Mouse (Mus musculus) WW6 (cell line): ENCODE measurements at regions not wholly inside any gene's neighbourhood (a gene's known extent, or its start where the extent isn't known, plus 50 kb on each side); places are given as distances from the start of the nearest gene placed in this dataset.
A peak's percentile ranks its signal among the peaks of the same experiment; 100 is the strongest.
"Not testable (repeated sequence)": the region's sequence is repeated elsewhere in the genome, so short reads cannot be mapped to it uniquely, and the experiment has no call there.

Experiments used
- DNase-seq: peaks from one replicate; pipeline ENCODE4 v3.0.0-alpha.2; 2013; ENCODE audit warnings: low read depth, low spot score

DNA sequence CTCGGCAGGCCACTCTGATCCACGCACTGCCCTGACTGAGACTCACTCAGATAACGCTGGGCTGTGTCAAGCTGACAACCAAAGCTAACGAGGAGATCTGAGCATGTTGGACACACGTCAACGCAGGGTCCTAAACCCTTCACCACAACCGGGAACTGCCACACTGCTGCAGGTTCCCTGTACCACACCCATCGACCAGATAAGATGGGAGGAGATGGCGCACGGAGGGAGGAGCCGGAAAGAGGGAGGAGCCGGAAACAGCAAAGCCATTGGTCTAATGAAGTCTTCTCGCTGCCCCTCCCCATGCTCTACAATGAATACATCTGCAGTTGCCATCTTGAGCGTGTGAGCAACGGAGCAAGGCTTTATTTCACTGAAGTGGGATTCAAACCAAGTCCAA lies 182.9 kb upstream of the Rpl38 start:
- DNase-seq = peak; percentile 70

DNA sequence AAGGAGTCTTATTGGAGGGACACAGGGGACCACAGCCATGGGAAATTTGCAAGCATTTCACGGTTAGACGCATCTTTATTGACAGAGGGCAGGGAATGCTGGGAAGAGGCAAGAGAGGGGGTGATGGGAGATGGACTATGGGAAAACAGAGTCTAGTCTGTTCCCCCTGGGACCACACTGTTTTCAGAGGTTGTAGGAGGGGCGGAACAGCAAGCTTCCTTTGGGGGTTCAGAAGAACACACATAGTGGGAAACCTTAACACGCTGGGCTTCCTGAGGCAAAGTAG lies 183.7 kb upstream of the Rpl38 start:
- DNase-seq = no peak

DNA sequence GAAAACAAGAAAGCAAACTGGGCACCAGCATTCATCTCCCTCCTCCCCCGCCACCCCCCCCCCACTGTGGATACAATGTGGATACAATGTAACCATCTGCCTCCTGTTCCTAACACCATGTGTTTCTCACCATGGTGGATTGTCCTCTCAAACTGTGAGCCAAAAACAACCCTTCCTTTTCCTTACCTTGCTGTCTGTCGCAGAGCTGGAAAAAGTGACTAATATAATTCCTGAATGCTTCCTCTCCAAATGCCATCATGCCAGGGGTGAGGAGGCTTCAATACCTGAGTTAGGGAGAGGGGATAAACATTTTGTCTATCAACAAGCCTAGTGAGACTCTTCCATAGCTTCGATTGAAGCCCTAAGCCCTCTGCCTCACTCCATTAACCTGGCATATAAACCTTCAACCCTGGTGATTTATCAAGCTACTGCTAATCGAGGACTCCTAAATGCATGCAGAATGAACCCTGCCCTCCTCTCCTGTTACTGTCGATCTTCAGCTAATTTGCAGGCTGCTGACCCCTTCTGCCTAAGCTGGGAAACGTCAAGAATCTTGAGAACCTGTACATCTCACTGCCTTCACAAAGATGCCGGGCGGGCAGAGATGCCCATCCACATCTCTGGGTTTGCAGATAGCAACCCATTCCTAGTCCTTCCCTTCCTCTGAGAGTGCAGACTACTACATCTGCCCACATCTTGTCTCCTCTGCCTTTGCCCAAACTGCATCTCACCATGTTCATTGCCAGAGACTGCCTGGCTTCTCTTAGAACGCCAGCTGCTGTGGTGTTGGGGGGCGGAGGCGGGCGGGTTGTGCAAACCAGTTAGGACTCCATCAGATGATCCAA lies 184.3 kb upstream of the Rpl38 start:
- DNase-seq = no peak

DNA sequence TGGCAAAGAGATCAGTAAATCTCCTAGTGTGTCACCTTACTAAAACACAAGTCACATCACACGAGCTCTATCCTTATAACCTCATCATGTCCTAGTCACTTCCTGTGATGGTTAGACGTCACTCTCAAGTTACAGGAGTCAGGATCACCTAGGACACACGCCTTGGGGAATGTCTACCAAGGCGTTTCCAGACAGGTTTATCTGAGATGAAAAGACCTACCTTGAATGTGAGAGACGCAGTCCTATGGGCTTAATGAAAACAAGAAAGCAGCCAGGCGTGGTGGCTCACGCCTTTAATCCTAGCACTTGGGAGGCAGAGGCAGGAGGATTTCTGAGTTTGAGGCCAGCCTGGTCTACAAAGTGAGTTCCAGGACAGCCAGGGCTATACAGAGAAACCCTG lies 185.0 kb upstream of the Rpl38 start:
- not testable (repeated sequence) for DNase-seq

DNA sequence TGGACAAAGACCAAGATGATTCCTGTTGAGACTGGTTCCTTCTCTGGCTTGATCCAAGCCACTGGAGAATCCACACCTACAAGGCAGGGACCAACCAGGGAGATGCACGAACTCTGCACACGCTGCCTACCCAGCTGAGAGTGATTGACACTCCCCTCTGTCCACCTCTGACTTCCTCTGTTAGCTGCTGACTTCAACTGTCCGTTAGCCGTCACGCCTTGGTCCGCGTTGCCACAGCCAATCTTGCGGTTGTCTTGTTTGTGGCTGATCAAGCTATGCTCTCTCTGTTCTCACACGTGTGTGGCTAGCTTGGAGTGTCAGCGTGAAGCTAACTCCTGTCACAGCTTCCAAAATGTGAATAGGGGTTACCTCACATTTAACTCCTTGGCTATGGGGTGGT lies 186.3 kb upstream of the Rpl38 start:
- DNase-seq = no peak

DNA sequence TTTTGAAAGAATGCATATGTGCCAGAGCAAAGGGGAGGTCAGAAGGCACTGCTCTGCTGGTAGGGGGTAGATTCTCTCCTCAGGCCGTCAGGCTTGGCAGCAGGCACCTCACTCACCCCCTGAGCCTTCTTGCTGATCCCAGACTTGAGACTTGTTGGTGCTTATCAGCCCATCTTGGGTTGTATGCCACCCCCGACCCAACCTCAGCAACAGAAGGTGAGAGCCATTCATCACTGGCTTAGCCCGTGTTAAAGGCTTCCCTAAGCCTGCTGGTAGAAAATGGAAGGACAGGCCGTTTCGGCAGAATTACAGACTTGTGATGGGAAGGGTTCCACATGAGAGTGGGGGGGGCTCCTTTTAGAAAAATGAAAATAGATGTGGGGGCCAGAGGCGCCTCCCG lies 187.3 kb upstream of the Rpl38 start:
- no peak for DNase-seq

DNA sequence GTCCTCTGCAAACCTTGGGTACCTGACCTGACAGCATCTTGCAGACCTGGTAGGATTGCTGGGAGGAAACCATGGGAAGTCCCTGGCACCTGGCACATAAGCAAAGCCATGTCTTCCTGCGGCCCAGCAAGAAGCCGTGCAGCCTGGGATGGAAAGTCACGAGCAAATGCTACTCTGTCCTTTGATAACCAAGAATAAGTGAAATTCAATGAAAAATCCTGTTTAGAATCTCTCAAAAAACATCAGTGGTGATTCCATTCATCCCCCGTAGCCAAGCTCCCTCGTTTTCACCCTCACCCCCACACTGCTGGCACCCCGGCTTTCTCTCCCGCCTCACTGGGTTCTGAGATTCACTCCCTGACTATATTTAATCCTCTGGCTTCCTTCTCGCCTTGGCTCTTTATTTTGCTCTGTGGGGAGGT lies 188.2 kb upstream of the Rpl38 start:
- no peak for DNase-seq

DNA sequence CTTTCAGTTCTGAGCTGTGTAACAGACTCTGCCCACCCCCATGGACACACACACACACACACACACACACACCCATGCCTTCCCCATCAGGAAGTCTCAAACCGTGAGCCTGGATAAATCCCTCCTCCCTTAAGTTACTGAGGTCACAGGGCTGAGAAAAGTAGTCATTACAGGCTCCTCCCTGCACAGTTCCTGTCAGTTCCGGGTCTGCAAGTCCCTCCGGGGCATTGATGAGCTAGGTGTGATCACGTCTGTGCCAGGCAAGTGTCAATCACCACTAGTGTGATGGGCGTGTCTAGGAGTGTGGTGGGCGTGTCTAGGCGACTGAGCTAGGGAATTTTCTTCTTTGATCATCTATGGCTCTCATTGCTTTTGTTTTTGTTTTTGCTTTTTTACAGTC lies 189.6 kb upstream of the Rpl38 start:
- DNase-seq = peak; percentile 42

DNA sequence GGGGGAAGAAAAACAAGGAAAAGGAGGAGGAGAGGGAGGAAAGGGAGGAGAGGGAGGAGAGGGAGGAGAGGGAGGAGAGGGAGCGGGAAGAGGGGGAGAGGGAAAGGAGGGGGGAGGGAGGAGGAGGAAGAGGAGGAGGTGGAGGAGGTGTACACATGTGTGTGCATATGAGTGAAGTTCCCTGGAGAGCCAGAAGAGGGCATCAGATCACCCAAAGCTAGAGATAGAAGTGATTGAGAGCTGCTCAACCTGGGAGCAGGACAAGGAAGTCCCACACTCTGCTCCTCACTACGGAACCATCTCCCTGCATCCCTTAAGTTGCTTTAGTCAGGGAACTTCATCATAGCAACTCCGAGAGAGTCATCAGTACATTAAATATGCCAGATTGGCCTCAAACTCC lies 191.0 kb upstream of the Rpl38 start:
- DNase-seq = no peak

DNA sequence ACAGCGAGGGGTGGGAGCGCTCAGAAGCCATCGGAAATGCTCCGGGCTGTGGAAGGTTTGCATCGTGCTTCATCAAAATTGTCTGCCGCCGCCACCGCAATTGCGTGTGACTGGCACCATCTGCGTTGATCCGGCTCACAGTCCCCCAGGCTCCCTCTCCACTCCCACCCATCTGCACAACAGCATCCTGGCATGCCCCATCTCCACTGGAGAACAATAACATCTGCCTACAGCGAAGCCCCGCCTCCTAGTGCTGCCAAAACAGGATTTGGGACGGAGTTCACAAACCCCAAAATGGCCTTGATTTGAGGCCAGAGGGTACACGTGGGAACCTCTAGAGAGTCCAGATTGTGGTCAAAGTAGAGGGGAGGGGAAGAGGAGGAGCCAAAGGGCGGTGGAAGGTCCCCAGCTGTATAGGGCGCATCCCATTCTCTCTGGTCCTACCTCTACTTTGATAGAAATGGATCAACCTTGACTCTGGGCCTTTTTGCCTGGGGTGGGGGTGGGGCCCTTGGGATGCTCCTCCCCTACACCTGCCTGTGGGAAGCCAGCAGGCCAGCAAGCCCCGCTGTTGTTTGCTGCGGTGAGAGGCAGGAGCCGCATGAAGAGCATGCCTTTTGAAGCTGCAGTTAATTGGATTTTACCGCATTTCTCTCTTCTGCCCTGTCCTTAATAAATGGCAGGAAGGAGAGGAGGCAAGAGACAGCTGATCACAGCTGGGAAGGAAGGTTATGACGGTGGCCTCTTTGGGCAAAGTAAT lies 195.6 kb upstream of the Rpl38 start:
- peak; percentile 80 for DNase-seq

DNA sequence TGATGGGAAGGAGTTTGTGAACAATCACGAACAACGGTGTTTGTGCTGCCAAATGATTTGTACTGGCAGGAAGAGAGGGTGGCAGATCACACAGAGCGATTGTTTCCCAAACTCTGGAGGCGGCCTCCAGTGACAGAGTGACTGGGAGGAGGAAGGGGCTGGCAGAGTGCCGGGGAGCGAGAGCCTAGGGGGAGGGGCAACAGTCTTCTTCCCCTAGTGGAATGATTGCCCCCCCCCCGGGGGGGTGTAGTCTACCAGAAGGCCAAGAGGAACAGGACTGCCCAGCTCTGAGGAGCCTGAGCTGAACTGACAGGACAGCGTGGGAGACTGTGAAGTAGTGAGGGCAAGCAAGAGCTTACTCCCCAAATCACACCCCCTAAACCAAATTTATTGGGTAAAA lies 199.9 kb upstream of the Rpl38 start:
- no peak for DNase-seq

DNA sequence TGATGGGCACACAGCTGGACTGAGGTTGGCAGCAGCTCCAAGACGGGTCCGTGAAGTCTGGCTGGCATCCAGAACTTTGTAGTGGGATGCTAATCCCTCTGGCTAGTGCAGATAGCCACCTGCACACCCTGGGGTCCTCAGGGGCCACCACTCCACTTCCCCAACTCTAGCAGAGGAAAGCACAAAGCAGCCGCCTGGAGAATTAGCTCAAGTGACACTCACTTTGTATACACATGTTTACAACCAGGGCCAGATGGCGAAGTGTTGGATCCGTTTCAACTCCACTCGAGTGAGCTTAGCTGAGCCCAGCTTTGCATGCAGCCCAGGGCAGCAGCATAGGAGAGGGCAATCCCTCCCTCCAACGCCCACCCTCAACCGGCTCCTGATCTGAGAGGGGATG lies 200.5 kb upstream of the Rpl38 start:
- no peak for DNase-seq

DNA sequence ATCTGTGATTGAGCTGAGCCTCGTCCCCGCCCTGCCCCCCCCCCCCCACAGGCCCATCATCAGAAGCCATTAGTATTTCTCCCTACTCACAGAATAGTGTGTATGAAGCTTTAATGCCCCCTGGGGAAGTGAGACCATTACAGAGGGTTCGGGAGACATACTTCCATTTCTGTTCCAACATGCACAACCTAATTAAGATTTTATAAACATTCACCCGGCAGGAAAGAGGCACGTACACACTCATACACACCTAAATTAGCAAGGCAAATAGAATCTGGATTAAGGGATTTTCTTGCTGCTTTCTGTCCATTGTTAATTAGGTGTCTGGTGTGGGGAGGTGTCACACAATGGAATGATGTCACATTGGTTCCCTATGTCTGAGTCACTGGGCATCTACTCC lies 202.8 kb upstream of the Rpl38 start:
- DNase-seq = no peak

DNA sequence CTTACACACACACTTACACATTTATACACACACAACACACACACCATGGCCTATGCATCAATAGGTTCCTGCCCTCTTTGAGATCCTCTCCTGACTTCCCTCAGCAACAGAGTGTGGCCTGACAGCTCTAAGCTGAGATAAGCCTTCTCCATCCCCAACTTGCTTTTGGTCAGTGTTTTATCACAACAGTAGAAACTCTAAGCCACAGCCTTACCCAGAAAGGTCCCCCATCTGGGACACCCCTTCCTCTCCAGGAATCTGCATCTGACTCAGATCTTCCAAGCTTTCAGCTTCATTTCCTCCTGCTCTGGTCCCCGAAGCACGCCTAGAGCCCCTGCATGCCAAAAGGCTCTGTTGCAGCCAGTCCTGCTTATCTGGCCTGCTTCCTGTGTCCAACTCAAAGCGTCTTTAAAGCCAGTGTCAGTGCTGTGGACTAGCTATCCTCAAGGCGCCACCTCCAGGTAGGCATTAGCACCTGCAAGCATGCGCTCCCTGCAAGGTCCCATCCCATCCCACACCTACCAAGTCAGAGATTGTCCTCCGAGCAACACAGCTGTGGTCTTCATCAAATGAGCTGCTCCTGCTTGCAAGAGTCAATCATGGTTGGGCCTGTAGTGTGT lies 205.5 kb upstream of the Rpl38 start:
- no peak for DNase-seq

DNA sequence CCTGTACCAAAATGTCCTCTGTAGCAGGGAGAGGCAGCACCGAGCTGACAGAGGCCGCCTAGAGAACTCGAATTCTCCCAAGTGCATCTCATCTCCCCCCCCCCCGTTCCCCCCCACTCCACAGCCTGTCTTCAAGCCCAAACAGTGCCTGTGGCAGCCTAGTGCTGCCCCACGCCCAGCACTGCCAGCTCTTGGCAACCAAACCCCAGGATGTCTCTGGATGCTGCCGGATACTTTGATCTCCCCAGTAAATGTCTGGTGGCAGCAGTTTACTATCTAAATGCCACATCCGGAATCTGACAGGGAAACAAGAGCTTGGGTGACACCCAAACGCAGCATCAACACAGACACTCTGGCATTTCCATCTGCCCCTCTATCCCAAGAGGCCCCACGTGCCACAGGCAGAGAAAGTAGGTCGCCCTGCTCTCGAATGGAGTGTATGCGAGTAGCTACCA lies 213.4 kb upstream of the Rpl38 start:
- DNase-seq = no peak

DNA sequence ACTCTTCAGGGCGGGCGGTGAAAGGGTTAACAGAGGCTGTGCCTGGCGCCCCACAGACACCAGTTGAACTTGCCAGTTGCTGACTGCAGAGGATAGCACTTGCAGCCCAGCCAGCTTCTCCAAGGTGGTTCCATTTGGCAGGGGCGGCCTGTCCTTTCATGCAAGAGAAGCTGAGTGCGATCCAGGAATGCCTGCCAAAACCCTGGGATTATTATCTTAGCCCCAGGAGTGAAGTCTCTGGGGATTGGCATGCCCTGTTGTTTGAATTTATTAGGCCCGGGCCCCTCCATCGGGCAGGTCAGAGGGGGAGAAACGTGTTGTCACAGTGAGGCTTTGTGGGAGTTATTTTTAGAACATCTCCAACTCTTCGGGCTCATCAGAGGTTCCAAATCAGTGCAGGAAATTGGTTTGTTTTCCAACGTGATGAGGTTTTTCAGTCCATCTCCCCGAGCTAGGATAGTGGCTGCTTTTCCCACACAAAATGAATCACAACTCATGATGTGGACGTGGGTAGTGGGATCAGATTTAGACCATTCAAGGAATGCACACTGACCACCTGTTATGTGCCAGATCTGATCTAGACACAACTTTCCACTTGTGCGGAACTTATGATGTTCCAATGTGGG lies 219.4 kb upstream of the Rpl38 start:
- no peak for DNase-seq

DNA sequence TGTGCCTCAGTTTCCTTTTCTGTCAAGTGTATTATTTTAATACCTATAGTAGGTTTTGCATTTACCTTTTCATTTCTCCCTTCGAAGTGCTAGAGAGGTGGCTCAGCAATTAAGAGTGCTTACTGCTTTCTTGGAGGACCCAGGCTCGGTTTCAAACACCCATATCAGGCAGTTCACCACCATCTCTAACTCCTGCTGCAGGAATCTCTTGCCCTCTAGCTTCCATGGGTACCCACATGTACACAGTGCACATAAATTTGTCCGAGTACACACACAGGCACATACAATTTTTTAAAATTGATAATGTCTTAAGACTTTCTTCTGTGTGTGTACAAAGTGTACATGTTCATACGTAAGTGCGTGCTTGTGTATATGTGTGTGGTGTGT lies 220.9 kb upstream of the Rpl38 start:
- no peak for DNase-seq

DNA sequence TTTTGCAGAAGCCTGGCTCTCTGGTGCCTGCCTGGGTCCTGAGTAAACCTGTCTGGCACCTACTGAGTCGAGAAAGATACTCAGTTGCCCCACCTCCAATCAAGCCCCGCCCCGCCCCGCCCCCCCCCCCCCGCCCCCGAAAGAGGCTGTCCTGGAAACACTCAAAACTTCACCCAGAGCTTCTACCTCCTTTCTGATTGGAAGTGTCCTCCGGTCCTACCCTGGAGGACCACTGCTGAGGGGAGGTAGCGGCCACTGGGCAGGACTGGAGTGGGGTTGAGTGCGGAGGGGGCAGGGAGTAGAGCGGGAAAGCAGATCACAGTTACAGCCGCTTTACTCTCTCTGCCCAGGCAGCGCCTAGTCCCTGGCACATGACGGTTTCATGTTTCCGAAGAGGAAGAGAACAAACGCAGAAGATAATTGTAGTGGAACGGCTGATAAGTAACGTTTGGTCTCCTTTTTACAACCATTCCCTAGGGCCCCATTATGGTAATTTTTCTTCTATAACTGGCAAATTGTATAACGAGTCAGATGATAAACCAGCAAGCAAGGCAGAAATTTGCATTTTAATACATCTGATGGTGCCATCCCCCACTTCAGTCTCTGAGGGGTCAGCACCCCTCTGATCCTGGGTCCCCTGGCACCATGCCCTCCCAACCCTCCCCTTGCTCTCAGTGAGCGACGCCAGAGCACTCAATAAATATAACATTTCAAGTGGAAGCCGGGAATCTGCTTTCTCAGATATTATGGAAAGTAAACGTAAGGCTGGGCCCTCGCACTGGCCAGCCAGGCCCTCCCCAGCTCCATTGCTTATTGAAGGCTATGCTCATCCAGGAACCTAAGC lies 221.5 kb upstream of the Rpl38 start:
- no peak for DNase-seq

DNA sequence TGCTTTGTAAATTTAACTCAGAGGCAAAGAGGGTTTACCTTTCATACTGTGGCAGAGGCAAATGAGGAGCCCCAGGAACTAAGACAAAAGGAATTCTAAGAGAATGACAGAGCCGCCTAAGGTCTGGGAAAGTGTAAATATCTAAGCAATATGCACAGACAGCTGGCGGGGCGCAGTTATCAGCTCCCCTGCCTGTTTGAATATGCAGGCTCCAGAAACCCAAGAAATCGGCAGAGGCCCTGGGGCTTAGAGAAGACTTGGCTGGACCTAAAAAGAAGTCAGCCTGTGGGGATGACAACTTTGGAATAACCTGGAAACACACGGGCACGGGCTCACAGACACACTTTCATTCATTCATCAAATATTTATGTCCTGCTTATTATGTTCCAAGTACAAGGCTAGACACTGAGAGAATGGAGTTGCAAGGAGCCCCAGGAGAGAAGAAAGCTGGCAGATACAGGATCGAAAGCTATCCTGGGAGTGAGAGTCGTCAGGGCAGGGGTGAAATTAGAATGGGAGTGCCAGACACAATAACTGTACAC lies 222.2 kb upstream of the Rpl38 start:
- DNase-seq = no peak

DNA sequence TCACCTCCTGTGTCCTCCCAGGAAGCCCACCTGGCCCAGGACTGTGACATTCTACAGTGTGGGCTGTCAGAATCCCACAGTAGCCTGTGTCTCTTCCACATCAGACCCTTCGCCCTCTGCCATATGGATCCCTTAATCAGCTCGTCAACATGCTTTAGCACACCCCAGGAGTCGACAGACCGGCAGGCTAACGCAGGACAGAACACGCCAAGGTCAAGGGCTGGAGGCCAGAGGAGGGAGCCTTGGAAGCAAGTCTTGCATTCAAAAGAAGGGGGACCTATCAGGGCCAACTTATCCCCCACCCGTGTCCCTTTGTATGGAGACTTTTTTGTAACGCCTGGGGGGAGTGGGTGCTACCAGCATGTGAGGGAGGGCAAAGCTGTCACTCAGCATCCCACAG lies 224.1 kb upstream of the Rpl38 start:
- DNase-seq = no peak

DNA sequence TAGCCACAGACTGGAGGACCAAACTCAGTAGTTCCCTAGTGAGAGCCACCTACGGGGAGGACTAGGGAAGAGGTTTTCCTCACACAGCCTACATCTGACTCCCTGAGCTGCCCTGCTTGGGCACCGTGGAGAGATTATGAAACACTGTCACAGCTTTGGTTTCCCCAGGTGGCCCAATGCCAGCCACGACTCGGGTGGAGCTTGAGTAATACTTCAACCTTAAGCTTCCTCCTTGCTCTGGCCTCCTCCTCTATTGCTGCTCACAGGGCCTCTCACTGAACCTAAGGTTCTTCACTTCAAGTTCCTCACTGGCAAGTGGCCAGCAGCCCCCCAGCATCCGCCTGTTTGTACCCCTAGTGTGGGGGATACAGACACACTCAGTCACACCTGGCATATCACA lies 224.9 kb upstream of the Rpl38 start:
- DNase-seq = no peak
